Mouse (Mus musculus) neural tube, embryonic 11.5 days (tissue): ENCODE data around the gene Trub1. TPM values are rescaled to one million over a fixed set of nuclear protein-coding genes. Genes with fewer than 3 reads are reported as not detected.

Source experiments
- ATAC-seq: fragments of 200-750 bp; cut with Nextera tagmentation; 2 replicates; pipeline ENCODE4 v1.8.0; 2017; ENCODE audit warnings: moderate number of reproducible peaks, mild to moderate bottlenecking, moderate TSS enrichment, moderate library complexity; ENCODE audit not compliant: insufficient read depth, low FRiP score, low TSS enrichment
- DNase-seq: peaks from one replicate; pipeline ENCODE4 v3.0.0-alpha.2; 2015; ENCODE audit warnings: low spot score
- H3K27ac ChIP-seq: fragments of 300-500 bp; sonication (generic); 2 replicates; pipeline ENCODE4 v1.5.1; 2014; ENCODE audit warnings: low read depth, mild to moderate bottlenecking, low read length
- H3K27me3 ChIP-seq: fragments of 300-500 bp; sonication (generic); 2 replicates; pipeline ENCODE4 v1.6.1; 2014; ENCODE audit warnings: mild to moderate bottlenecking, low read length, mixed read lengths; ENCODE audit not compliant: control insufficient read depth, insufficient read depth
- H3K36me3 ChIP-seq: fragments of 300-500 bp; sonication (generic); 2 replicates; pipeline ENCODE4 v1.6.1; 2014; ENCODE audit warnings: mild to moderate bottlenecking, low read length, moderate library complexity, mixed read lengths; ENCODE audit not compliant: control insufficient read depth, insufficient read depth
- H3K4me1 ChIP-seq: fragments of 300-500 bp; sonication (generic); 2 replicates; pipeline ENCODE4 v1.6.1; 2014; ENCODE audit warnings: low read length, mixed read lengths; ENCODE audit not compliant: control insufficient read depth, insufficient read depth
- H3K4me2 ChIP-seq: fragments of 300-500 bp; sonication (generic); 2 replicates; pipeline ENCODE4 v1.6.1; 2014; ENCODE audit warnings: low read depth, mild to moderate bottlenecking, moderate library complexity
- H3K4me3 ChIP-seq: fragments of 300-500 bp; sonication (generic); 2 replicates; pipeline ENCODE4 v1.5.1; 2014; ENCODE audit warnings: low read depth, low read length
- H3K9ac ChIP-seq: fragments of 300-500 bp; sonication (generic); 2 replicates; pipeline ENCODE4 v1.6.1; 2014; ENCODE audit warnings: mild to moderate bottlenecking, low read length
- H3K9me3 ChIP-seq: fragments of 300-500 bp; sonication (generic); 2 replicates; pipeline ENCODE4 v1.6.1; 2016; ENCODE audit warnings: low read length; ENCODE audit not compliant: control insufficient read depth
- WGBS: fragments of 180-500 bp; shearing (Covaris S2); extraction: QIAGEN DNeasy Blood & Tissue Kit; methylation state at CpG from one replicate; pipeline ENCODE4 v1.1.7; 2014; 5-methylcytosine and 5-hydroxymethylcytosine counted together
- polyA plus RNA-seq: library from polyadenylated mRNA; unstranded; fragments of >200 nt; fragmentation: Nextera tagmentation; extraction: Ambion mirVana; gene quantifications from 2 replicates; pipeline ENCODE4 v1.2.1, GENCODE M21; 2014

The Trub1 gene
- polyA plus RNA-seq, 1 experiment from 2014 or later = 19.0 TPM

GRCm38 (mm10) chr19:57455286-57455960, 2.7 kb downstream of the Trub1 start:
- no peak overlapping the region for H3K4me2 ChIP-seq
- no peak for DNase-seq
- no peaks in the 10 kb centered on the region for H3K36me3 ChIP-seq
- WGBS = 93% methylated on average over 25 of the region's 25 CpGs
- H3K27ac ChIP-seq = no peak overlapping the region
- no peaks in the 10 kb centered on the region for H3K4me1 ChIP-seq
- H3K27me3 ChIP-seq = no peaks in the 10 kb centered on the region
- H3K4me3 ChIP-seq = no peak overlapping the region
- ATAC-seq = no peak
- H3K9me3 ChIP-seq = no peaks in the 10 kb centered on the region
- H3K9ac ChIP-seq = no peak overlapping the region

GRCm38 (mm10) chr19:57457075-57457474, 4.4 kb downstream of the Trub1 start:
- H3K36me3 ChIP-seq = no peaks in the 10 kb centered on the region
- DNase-seq = peak; percentile 46
- H3K27me3 ChIP-seq = no peaks in the 10 kb centered on the region
- no peaks in the 10 kb centered on the region for H3K4me1 ChIP-seq
- H3K4me3 ChIP-seq = no peak overlapping the region
- no peak overlapping the region for H3K9ac ChIP-seq
- H3K27ac ChIP-seq = no peak overlapping the region
- H3K9me3 ChIP-seq = no peaks in the 10 kb centered on the region
- ATAC-seq = no peak
- no peak overlapping the region for H3K4me2 ChIP-seq
- WGBS = 75% methylated on average over 2 of the region's 2 CpGs

- Histone ChIP-seq H3K9me3 (no peaks in the 10 kb centered on the region), H3K9ac (no peak overlapping the region), H3K4me1 (no peaks in the 10 kb centered on the region), H3K4me3 (no peak overlapping the region), H3K27me3 (no peaks in the 10 kb centered on the region), H3K36me3 (no peaks in the 10 kb centered on the region), H3K27ac (no peak overlapping the region), H3K4me2 (no peak overlapping the region)
- no peak for DNase-seq
- no peak for ATAC-seq
- WGBS = 68% methylated on average over 8 of the region's 8 CpGs
These were observed 11.0 kb downstream of the Trub1 start for GRCm38 (mm10) chr19:57463741-57464140.

- ATAC-seq = no peak
- no peaks in the 10 kb centered on the region for H3K9me3 ChIP-seq
- DNase-seq = no peak
- no peak overlapping the region for H3K27ac ChIP-seq
- peaks cover 4% of the 10 kb centered on the region; the same call in 1 of the 2 replicates for H3K36me3 ChIP-seq
- H3K4me1 ChIP-seq = no peaks in the 10 kb centered on the region
- H3K4me2 ChIP-seq = no peak overlapping the region
- H3K9ac ChIP-seq = no peak overlapping the region
- H3K27me3 ChIP-seq = no peaks in the 10 kb centered on the region
- 91% methylated on average over 7 of the region's 7 CpGs for WGBS
- no peak overlapping the region for H3K4me3 ChIP-seq
These were observed 13.0 kb downstream of the Trub1 start for GRCm38 (mm10) chr19:57465742-57466141.

- 59% methylated on average over 12 of the region's 12 CpGs for WGBS
These were observed 18.3 kb downstream of the Trub1 start for GRCm38 (mm10) chr19:57471033-57471432.

GRCm38 (mm10) chr19:57472169-57472568, 19.5 kb downstream of the Trub1 start:
- Histone ChIP-seq H3K4me2 (no peak overlapping the region), H3K27me3 (no peaks in the 10 kb centered on the region), H3K9me3 (no peaks in the 10 kb centered on the region), H3K9ac (no peak overlapping the region), H3K27ac (no peak overlapping the region), H3K4me3 (no peak overlapping the region), H3K36me3 (peaks cover 4% of the 10 kb centered on the region; the same call in 1 of the 2 replicates), H3K4me1 (no peaks in the 10 kb centered on the region)
- ATAC-seq (no peak), DNase-seq (no peak)
- WGBS = 90% methylated on average over 15 of the region's 15 CpGs

More at GRCm38 (mm10) chr19:57471033-57471432, 18.3 kb downstream of the Trub1 start:
- Histone ChIP-seq H3K27ac (no peak overlapping the region), H3K4me3 (no peak overlapping the region), H3K9ac (no peak overlapping the region), H3K36me3 (peaks cover 4% of the 10 kb centered on the region; the same call in 1 of the 2 replicates), H3K27me3 (no peaks in the 10 kb centered on the region), H3K4me2 (no peak overlapping the region), H3K4me1 (no peaks in the 10 kb centered on the region), H3K9me3 (no peaks in the 10 kb centered on the region)
- ATAC-seq = no peak
- no peak for DNase-seq

- Histone ChIP-seq H3K27ac (no peak overlapping the region), H3K4me3 (no peak overlapping the region), H3K9ac (no peak overlapping the region), H3K4me1 (no peaks in the 10 kb centered on the region), H3K27me3 (no peaks in the 10 kb centered on the region), H3K9me3 (no peaks in the 10 kb centered on the region), H3K4me2 (no peak overlapping the region), H3K36me3 (peaks cover 4% of the 10 kb centered on the region; the same call in 1 of the 2 replicates)
- DNase-seq (no peak), ATAC-seq (no peak)
- 73% methylated on average over 16 of the region's 16 CpGs for WGBS
These were observed 20.6 kb downstream of the Trub1 start for GRCm38 (mm10) chr19:57473301-57473700.

GRCm38 (mm10) chr19:57475298-57475697, 22.6 kb downstream of the Trub1 start:
- no peak overlapping the region for H3K27ac ChIP-seq
- no peak for ATAC-seq
- H3K9ac ChIP-seq = no peak overlapping the region
- DNase-seq = no peak
- 0 out of 2 replicates have a peak, but pooled peaks cover 3% of the 10 kb centered on the region for H3K4me1 ChIP-seq
- WGBS = 88% methylated on average over 4 of the region's 4 CpGs
- no peaks in the 10 kb centered on the region for H3K9me3 ChIP-seq
- H3K36me3 ChIP-seq = no peaks in the 10 kb centered on the region
- no peak overlapping the region for H3K4me2 ChIP-seq
- H3K27me3 ChIP-seq = no peaks in the 10 kb centered on the region
- no peak overlapping the region for H3K4me3 ChIP-seq

GRCm38 (mm10) chr19:57477310-57477709, 24.6 kb downstream of the Trub1 start:
- Histone ChIP-seq H3K4me2 (no peak overlapping the region), H3K4me1 (0 out of 2 replicates have a peak, but pooled peaks cover 3% of the 10 kb centered on the region), H3K9me3 (no peaks in the 10 kb centered on the region), H3K36me3 (no peaks in the 10 kb centered on the region), H3K27ac (no peak overlapping the region), H3K4me3 (no peak overlapping the region), H3K9ac (no peak overlapping the region), H3K27me3 (no peaks in the 10 kb centered on the region)
- no peak for DNase-seq
- WGBS = 72% methylated on average over 8 of the region's 8 CpGs
- ATAC-seq = no peak
